Mouse (Mus musculus): Measurements from ENCODE around the gene Atg2b. TPM values are rescaled to one million over a fixed set of nuclear protein-coding genes. Genes with fewer than 3 reads are reported as not detected.

Gene Atg2b
- polyA plus RNA-seq, 1 experiment from 2014 or later: 15.7 TPM

- Histone ChIP-seq H3K36me3 (ENCODE audit: inconsistent target) (peaks cover 92% of the 10 kb centered on the region), H3K27ac (no peak overlapping the region), H3K79me2 (ENCODE audit: inconsistent target) (no peaks in the 10 kb centered on the region), H3K4me3 (ENCODE audit: inconsistent target) (no peak overlapping the region)
- WGBS (ENCODE audit: missing documents): 97% methylated on average over 8 of the region's 9 CpGs
Measured at GRCm38 (mm10) chr12:105636551-105636950, 48.5 kb downstream of the Atg2b start.

GRCm38 (mm10) chr12:105634374-105635067 is 50.5 kb downstream of the Atg2b start:
- Histone ChIP-seq H3K79me2 (ENCODE audit: inconsistent target) (no peaks in the 10 kb centered on the region), H3K27ac (no peak overlapping the region), H3K36me3 (ENCODE audit: inconsistent target) (peaks cover 72% of the 10 kb centered on the region), H3K4me3 (ENCODE audit: inconsistent target) (no peak overlapping the region)
- WGBS (ENCODE audit: missing documents): 99% methylated on average over 13 of the region's 13 CpGs

GRCm38 (mm10) chr12:105625798-105626197 is 59.2 kb downstream of the Atg2b start:
- Histone ChIP-seq H3K4me3 (ENCODE audit: inconsistent target) (no peak overlapping the region), H3K36me3 (ENCODE audit: inconsistent target) (peaks cover 47% of the 10 kb centered on the region), H3K79me2 (ENCODE audit: inconsistent target) (no peaks in the 10 kb centered on the region), H3K27ac (no peak overlapping the region)
- WGBS (ENCODE audit: missing documents): 91% methylated on average over 7 of the region's 7 CpGs

- H3K36me3 ChIP-seq (ENCODE audit: inconsistent target): peaks cover 59% of the 10 kb centered on the region
- 98% methylated on average over 12 of the region's 12 CpGs for WGBS (ENCODE audit: missing documents)
Measured at GRCm38 (mm10) chr12:105622981-105623539, 62.0 kb downstream of the Atg2b start.

GRCm38 (mm10) chr12:105622048-105622447 is 63.0 kb downstream of the Atg2b start:
- H3K36me3 ChIP-seq (ENCODE audit: inconsistent target): peaks cover 62% of the 10 kb centered on the region
- no peaks in the 10 kb centered on the region for H3K79me2 ChIP-seq (ENCODE audit: inconsistent target)
- H3K4me3 ChIP-seq (ENCODE audit: inconsistent target): no peak overlapping the region
- WGBS (ENCODE audit: missing documents): 31% methylated on average over 7 of the region's 7 CpGs
- H3K27ac ChIP-seq: no peak overlapping the region

More at GRCm38 (mm10) chr12:105622981-105623539, 62.0 kb downstream of the Atg2b start:
- Histone ChIP-seq H3K79me2 (ENCODE audit: inconsistent target) (no peaks in the 10 kb centered on the region), H3K27ac (no peak overlapping the region), H3K4me3 (ENCODE audit: inconsistent target) (no peak overlapping the region)

GRCm38 (mm10) chr12:105613559-105613958 is 71.5 kb downstream of the Atg2b start:
- Histone ChIP-seq H3K4me3 (ENCODE audit: inconsistent target) (no peak overlapping the region), H3K36me3 (ENCODE audit: inconsistent target) (peaks cover 30% of the 10 kb centered on the region; the same call in 1 of the 2 replicates), H3K79me2 (ENCODE audit: inconsistent target) (no peaks in the 10 kb centered on the region), H3K27ac (no peak overlapping the region)
- WGBS (ENCODE audit: missing documents): 98% methylated on average over 10 of the region's 10 CpGs

GRCm38 (mm10) chr12:105611748-105612147 is 73.3 kb downstream of the Atg2b start:
- H3K36me3 ChIP-seq (ENCODE audit: inconsistent target): peaks cover 12% of the 10 kb centered on the region; the same call in 1 of the 2 replicates
- 36% methylated on average over 7 of the region's 7 CpGs for WGBS (ENCODE audit: missing documents)
- H3K4me3 ChIP-seq (ENCODE audit: inconsistent target): no peak overlapping the region

GRCm38 (mm10) chr12:105611045-105611444 is 74.0 kb downstream of the Atg2b start:
- Histone ChIP-seq H3K36me3 (ENCODE audit: inconsistent target) (peaks cover 7% of the 10 kb centered on the region; the same call in 1 of the 2 replicates), H3K79me2 (ENCODE audit: inconsistent target) (no peaks in the 10 kb centered on the region), H3K4me3 (ENCODE audit: inconsistent target) (no peak overlapping the region), H3K27ac (no peak overlapping the region)
- WGBS (ENCODE audit: missing documents): 94% methylated on average over 2 of the region's 2 CpGs

More at GRCm38 (mm10) chr12:105611748-105612147, 73.3 kb downstream of the Atg2b start:
- no peak overlapping the region for H3K27ac ChIP-seq
- H3K79me2 ChIP-seq (ENCODE audit: inconsistent target): no peaks in the 10 kb centered on the region

- Histone ChIP-seq H3K4me3 (ENCODE audit: inconsistent target) (no peak overlapping the region), H3K79me2 (ENCODE audit: inconsistent target) (no peaks in the 10 kb centered on the region), H3K36me3 (ENCODE audit: inconsistent target) (no peaks in the 10 kb centered on the region), H3K27ac (no peak overlapping the region)
- 88% methylated on average over 4 of the region's 4 CpGs for WGBS (ENCODE audit: missing documents)
Measured at GRCm38 (mm10) chr12:105606881-105607280, 78.1 kb downstream of the Atg2b start.

- WGBS (ENCODE audit: missing documents): 84% methylated on average over 8 of the region's 8 CpGs
- Histone ChIP-seq H3K4me3 (ENCODE audit: inconsistent target) (no peak overlapping the region), H3K79me2 (ENCODE audit: inconsistent target) (no peaks in the 10 kb centered on the region), H3K36me3 (ENCODE audit: inconsistent target) (no peaks in the 10 kb centered on the region), H3K27ac (no peak overlapping the region)
Measured at GRCm38 (mm10) chr12:105605212-105605611, 79.8 kb downstream of the Atg2b start.

GRCm38 (mm10) chr12:105603904-105604303 is 81.1 kb downstream of the Atg2b start:
- Histone ChIP-seq H3K36me3 (ENCODE audit: inconsistent target) (no peaks in the 10 kb centered on the region), H3K79me2 (ENCODE audit: inconsistent target) (no peaks in the 10 kb centered on the region), H3K27ac (no peak overlapping the region), H3K4me3 (ENCODE audit: inconsistent target) (no peak overlapping the region)
- WGBS (ENCODE audit: missing documents): 95% methylated on average over 11 of the region's 11 CpGs

- WGBS (ENCODE audit: missing documents): 93% methylated on average over 11 of the region's 11 CpGs
- H3K4me3 ChIP-seq (ENCODE audit: inconsistent target): no peak within 1 kb of the TSS
Measured at GRCm38 (mm10) chr12:105602581-105603210, 82.3 kb downstream of the Atg2b start, which contains the start of gene Bdkrb1. TSS of gene Bdkrb1 (plus strand) at chr12:105603085.

GRCm38 (mm10) chr12:105601586-105601985 is 83.4 kb downstream of the Atg2b start:
- 78% methylated on average over 6 of the region's 6 CpGs for WGBS (ENCODE audit: missing documents)
- Histone ChIP-seq H3K79me2 (ENCODE audit: inconsistent target) (no peaks in the 10 kb centered on the region), H3K27ac (no peak overlapping the region), H3K4me3 (ENCODE audit: inconsistent target) (no peak overlapping the region), H3K36me3 (ENCODE audit: inconsistent target) (no peaks in the 10 kb centered on the region)

More at GRCm38 (mm10) chr12:105602581-105603210, 82.3 kb downstream of the Atg2b start, which contains the start of gene Bdkrb1:
- H3K36me3 ChIP-seq (ENCODE audit: inconsistent target): no peaks in the 10 kb centered on the region
- H3K79me2 ChIP-seq (ENCODE audit: inconsistent target): no peaks in the 10 kb centered on the region
- H3K27ac ChIP-seq: no peak within 1 kb of the TSS

GRCm38 (mm10) chr12:105599098-105599497 is 85.9 kb downstream of the Atg2b start:
- Histone ChIP-seq H3K79me2 (ENCODE audit: inconsistent target) (no peaks in the 10 kb centered on the region), H3K27ac (no peak overlapping the region), H3K4me3 (ENCODE audit: inconsistent target) (no peak overlapping the region), H3K36me3 (ENCODE audit: inconsistent target) (no peaks in the 10 kb centered on the region)
- 89% methylated on average over 5 of the region's 5 CpGs for whole genome bisulfite sequencing (ENCODE audit: missing documents)

GRCm38 (mm10) chr12:105598503-105598902 is 86.5 kb downstream of the Atg2b start:
- WGBS (ENCODE audit: missing documents): 45% methylated on average over 10 of the region's 10 CpGs

More at GRCm38 (mm10) chr12:105598503-105598902, 86.5 kb downstream of the Atg2b start:
- Histone ChIP-seq H3K36me3 (ENCODE audit: inconsistent target) (no peaks in the 10 kb centered on the region), H3K4me3 (ENCODE audit: inconsistent target) (no peak overlapping the region), H3K27ac (no peak overlapping the region), H3K79me2 (ENCODE audit: inconsistent target) (no peaks in the 10 kb centered on the region)
